Mouse (Mus musculus) spleen, postnatal 36 days (tissue): ENCODE measurements at regions not wholly inside any gene's neighbourhood (a gene's known extent, or its start where the extent isn't known, plus 50 kb on each side); places are given as distances from the start of the nearest gene placed in this dataset.
"Not testable (repeated sequence)": the region's sequence is repeated elsewhere in the genome, so short reads cannot be mapped to it uniquely, and the experiment has no call there.

Source experiments
- DNase-seq, 2 experiments: peaks; one replicate each; pipeline ENCODE4 v3.0.0; 2022; ENCODE audit warnings: low spot score in 2 of 2, mixed read lengths in 1 of 2

DNA sequence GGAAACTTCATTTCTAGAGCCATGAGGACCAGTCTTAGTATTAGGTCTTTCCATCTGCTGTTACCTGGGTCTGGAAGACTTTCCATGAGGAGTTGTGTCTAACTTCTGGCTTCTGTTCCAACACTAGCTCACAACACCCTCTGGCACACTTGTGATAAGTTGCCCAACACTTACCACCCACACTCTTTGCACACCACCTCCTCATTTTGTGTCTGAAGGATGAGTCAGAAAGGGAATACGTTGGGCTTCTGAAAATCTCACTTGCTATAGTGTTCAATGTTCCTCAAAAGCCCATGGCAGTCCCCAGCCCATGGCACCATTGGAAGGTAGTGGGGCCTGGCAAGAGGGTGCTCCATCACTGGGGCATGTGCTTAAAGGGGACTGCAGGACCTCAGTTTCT is 161.5 kb downstream of the Cartpt start:
- no peak for DNase-seq

DNA sequence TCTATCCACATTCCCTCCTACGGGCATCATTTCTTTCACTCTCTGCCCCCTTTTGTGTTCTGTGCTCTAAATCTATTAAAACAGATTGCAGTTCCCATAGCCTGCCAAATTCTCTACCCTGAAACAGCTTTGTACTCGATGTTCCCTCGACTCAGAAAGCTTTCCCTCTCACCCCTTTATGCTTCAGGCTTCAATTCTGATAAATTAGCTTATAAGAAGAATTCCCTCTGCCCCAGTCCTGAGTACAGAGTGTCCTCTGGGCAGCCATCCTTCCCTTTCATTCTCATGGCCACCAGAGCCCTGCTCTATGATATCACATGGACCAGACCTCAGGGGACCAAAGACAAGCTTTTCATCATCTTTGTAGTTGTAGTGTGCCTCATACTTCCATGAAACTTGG is 163.6 kb downstream of the Cartpt start:
- no peak for DNase-seq

DNA sequence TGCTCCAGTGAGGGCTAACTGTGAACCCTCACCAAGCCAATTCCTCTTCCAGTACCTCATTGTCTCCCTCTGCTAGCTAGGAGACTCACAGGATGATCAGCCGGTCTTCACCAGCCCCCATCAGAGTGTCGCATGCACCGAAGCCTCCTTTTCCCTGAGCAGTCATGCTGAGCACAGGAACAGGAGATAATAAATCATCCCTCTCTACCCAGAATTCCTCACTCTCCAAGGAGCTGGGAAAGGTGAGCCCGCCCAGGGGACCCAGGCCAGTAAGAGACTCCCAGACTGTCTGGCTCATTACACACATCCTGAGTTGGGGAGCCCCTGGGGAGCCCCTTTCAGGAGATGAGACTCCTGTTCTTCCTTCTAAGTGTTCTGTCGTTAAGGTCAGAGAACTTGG is 171.7 kb downstream of the Cartpt start:
- DNase-seq = no peak

DNA sequence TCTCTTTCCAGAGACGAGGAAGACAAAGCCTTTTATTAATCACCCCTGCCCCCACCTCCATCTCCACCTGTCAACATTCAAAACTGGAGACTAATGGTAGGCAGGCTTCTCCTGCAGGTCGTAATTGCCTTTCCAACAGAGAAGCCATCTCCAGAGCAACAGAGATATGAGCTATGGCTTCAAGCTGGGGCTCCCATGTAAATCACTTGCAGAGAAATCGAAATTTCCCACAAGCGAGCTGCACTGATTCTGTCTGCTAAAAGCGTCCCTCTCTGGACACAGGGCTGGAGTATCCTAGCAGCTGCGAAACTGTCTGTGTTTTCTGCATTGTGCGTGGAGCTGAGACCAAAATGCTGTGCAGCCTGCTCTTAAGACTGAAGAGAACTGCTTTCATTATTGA is 176.6 kb downstream of the Cartpt start:
- no peak for DNase-seq

GRCm38 (mm10) chr13:99723237-99723981 is 177.5 kb downstream of the Cartpt start:
- DNase-seq = no peak

- DNase-seq = no peak
Measured at GRCm38 (mm10) chr13:99720566-99720965, 180.3 kb downstream of the Cartpt start.

- DNase-seq = no peak
Measured at GRCm38 (mm10) chr13:99696559-99696890, 180.2 kb upstream of the Map1b start.

DNA sequence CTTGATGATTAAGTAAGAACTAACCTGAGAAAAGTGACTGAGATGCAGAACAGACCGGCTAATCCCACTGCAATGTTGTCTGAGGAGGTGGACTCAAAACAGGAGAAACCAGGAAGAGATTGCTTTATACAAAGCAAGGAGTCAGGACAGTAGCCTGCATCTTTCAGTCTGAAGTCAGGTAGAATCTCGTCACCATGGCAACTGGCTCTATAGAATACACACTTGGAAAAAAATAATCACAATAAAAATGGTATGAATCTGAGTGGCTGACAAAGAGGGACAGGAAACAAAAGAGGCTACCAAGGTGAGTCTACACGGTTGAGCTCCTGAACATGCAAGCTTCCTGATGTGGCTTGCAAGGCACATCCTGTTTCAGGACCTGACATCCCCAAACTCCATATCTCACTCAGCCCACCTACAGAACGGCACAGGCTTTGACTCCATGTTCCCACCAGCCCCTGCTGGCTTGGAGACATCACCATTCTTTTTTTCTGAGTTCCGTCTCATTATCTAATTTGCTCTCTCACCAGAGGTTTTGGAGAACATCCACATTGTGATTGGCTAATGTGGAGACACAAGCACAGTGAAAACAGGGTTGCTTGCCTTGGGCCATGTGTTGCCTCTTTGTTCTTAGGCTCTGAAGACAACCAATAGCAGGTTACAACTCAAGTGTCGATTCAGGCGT is 179.7 kb upstream of the Map1b start:
- DNase-seq = no peak

GRCm38 (mm10) chr13:99679934-99680333 is 163.6 kb upstream of the Map1b start:
- no peak for DNase-seq

GRCm38 (mm10) chr13:99679430-99679829 is 163.1 kb upstream of the Map1b start:
- DNase-seq = no peak

- no peak for DNase-seq
Measured at GRCm38 (mm10) chr13:99676393-99676792, 160.1 kb upstream of the Map1b start.

DNA sequence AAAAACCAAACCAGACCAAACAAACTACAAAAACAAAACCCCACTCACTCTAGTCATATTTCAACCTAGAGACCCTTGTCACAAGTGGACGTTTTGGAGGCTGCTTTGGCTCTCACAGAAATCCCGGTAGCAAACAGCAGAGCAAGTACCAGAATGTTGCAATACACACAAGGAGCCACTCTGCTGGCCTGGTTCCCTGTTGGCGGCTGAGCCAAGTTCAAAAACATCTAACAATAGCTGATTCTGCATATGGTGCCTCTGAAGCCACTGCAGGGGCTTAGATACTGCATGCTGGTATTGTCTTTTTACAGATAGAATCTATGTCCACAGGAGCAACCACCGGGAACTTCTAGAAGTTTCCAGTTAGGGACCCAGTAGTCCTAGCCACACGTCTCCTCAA is 159.6 kb upstream of the Map1b start:
- DNase-seq = no peak

GRCm38 (mm10) chr13:99672714-99673113 is 156.4 kb upstream of the Map1b start:
- no peak for DNase-seq

GRCm38 (mm10) chr13:99671747-99672146 is 155.4 kb upstream of the Map1b start:
- DNase-seq = no peak

GRCm38 (mm10) chr13:99669987-99670534 is 153.7 kb upstream of the Map1b start:
- no peak for DNase-seq

DNA sequence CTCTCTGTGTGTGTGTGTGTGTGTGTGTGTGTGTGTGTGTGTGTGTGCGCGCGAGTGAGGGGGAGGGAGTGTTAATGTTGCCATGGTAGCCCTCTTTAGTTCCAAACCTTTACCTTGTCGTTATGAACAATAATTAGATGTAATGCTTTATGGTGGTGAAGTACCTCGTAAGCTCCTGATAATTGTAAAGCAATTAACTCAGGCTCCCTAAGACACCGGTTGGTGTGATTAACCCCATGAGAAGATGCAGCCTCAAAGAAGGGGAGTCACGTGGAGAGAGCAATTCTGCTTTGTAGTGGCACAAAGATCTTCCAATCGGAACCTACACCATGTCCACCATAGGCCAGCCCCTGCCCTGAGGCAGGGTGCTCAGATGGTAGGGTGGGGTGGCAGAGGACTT is 152.3 kb upstream of the Map1b start:
- DNase-seq = no peak

DNA sequence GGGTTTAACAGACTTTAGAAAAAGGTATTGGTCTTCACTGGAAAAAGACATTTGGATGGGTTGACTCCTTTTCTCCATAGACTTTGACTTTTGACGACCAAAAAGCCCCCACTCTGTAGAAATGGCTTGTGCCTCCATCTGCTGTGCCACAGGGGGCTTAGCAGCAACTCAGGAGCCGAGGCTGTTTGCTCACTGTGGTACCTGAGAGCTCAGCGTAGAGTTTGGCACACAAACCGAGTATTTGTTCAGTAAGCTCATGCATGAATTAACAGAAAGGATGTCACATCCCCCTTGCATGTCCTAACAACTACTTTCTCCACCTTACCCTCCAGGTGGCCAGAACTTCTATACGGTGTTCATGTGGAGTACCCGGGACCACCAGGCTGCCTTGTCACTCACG is 149.7 kb upstream of the Map1b start:
- no peak for DNase-seq

DNA sequence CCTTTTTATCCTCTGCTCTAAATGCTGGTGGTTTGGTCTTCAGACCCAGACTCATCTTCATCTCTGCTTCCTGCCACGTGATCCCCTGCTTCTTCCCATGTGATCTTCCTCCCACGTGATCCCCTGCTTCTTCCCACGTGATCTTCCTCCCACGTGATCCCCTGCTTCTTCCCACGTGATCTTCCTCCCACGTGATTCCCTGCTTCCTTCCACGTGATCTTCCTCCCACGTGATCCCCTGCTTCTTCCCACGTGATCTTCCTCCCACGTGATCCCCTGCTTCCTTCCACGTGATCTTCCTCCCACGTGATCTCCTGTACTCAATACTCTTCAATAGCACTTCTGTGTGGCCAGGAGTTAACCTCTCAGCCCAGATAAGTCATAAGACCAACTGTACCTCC is 147.1 kb upstream of the Map1b start:
- DNase-seq = not testable (repeated sequence)

- no peak for DNase-seq
Measured at GRCm38 (mm10) chr13:99647661-99648204, 131.4 kb upstream of the Map1b start.

DNA sequence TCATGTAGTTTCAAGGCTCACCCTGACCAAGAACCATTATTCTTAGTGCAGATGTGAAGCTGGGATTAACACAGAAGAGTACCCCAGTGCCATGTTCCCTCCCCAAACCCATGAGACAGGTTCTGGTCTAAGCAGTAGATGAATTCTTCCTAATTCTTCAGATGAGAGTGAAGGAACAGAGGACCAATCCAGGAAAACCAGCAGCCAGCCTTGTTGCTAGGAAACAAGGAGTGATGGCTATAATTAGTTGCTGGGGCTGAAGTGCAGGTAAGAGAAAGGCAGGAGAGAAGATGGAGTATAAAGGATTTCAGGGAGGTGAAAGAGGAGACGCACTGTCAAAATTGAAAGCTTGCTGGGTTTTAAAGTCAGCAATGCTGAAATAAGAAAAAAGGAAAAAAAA is 128.4 kb upstream of the Map1b start:
- no peak for DNase-seq

GRCm38 (mm10) chr13:99642811-99643210 is 126.5 kb upstream of the Map1b start:
- DNase-seq = no peak

DNA sequence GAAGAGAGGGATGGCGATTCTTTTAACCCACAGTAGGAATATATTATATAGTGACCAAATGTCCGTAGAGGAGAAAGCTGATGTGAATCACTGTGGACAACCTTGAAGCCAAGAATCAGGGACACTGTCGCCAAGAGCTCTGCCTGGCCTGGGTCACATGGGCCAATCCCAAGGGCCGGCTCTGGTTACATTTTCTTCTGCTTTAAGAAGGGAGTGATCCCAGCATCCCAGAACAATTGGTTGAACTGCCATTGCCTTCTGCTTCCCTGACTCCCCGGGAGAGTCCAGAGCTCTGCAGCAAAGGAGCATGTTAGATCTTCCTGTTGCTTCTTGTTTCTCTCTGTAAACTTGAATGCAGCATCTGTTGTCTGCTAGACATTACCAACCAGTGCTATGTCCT is 126.0 kb upstream of the Map1b start:
- no peak for DNase-seq
